Mouse (Mus musculus): ENCODE measurements at regions not wholly inside any gene's neighbourhood (a gene's known extent, or its start where the extent isn't known, plus 50 kb on each side); places are given as distances from the start of the nearest gene placed in this dataset.

- Histone ChIP-seq H3K9me3 (ENCODE audit: control insufficient read depth, low read length) (no peaks in the 10 kb centered on the region), H3K4me3 (ENCODE audit: low read depth, low read length) (no peak overlapping the region), H3K36me3 (ENCODE audit: control insufficient read depth, insufficient read depth, low read length) (no peaks in the 10 kb centered on the region), H3K27me3 (ENCODE audit: control insufficient read depth, insufficient read depth, low read length) (no peaks in the 10 kb centered on the region), H3K27ac (ENCODE audit: low read depth, low read length) (no peak overlapping the region), H3K4me2 (ENCODE audit: low read depth, low read length, severe bottlenecking) (no peak overlapping the region), H3K4me1 (replicated peaks; ENCODE audit: control insufficient read depth, insufficient read depth, low read length) (no peaks in the 10 kb centered on the region), H3K9ac (ENCODE audit: low read length) (no peak overlapping the region)
- ATAC-seq (replicated peaks; ENCODE audit: low FRiP score) (no peak), DNase-seq (ENCODE audit: low spot score) (no peak)
Observed at GRCm38 (mm10) chr19:15175221-15175620, 577.4 kb upstream of the Tle4 start.

GRCm38 (mm10) chr19:15173301-15173700 lies 575.5 kb upstream of the Tle4 start:
- H3K36me3 ChIP-seq (ENCODE audit: control insufficient read depth, insufficient read depth, low read length), result no peaks in the 10 kb centered on the region
- H3K27ac ChIP-seq (ENCODE audit: low read depth, low read length), result no peak overlapping the region
- H3K9ac ChIP-seq (ENCODE audit: low read length), result no peak overlapping the region
- no peaks in the 10 kb centered on the region for H3K27me3 ChIP-seq (ENCODE audit: control insufficient read depth, insufficient read depth, low read length)
- no peak for DNase-seq (ENCODE audit: low spot score)
- no peak overlapping the region for H3K4me3 ChIP-seq (ENCODE audit: low read depth, low read length)
- no peaks in the 10 kb centered on the region for H3K9me3 ChIP-seq (ENCODE audit: control insufficient read depth, low read length)
- H3K4me1 ChIP-seq (replicated peaks; ENCODE audit: control insufficient read depth, insufficient read depth, low read length), result no peaks in the 10 kb centered on the region
- H3K4me2 ChIP-seq (ENCODE audit: low read depth, low read length, severe bottlenecking), result no peak overlapping the region
- 51% methylated on average over 5 of the region's 5 CpGs for WGBS
- no peak for ATAC-seq (replicated peaks; ENCODE audit: low FRiP score)

- WGBS, result 84% methylated on average over 1 of the region's 1 CpGs
- Histone ChIP-seq H3K36me3 (ENCODE audit: control insufficient read depth, insufficient read depth, low read length) (no peaks in the 10 kb centered on the region), H3K4me2 (ENCODE audit: low read depth, low read length, severe bottlenecking) (no peak overlapping the region), H3K27ac (ENCODE audit: low read depth, low read length) (no peak overlapping the region), H3K27me3 (ENCODE audit: control insufficient read depth, insufficient read depth, low read length) (no peaks in the 10 kb centered on the region), H3K9me3 (ENCODE audit: control insufficient read depth, low read length) (no peaks in the 10 kb centered on the region), H3K9ac (ENCODE audit: low read length) (no peak overlapping the region), H3K4me3 (ENCODE audit: low read depth, low read length) (no peak overlapping the region), H3K4me1 (replicated peaks; ENCODE audit: control insufficient read depth, insufficient read depth, low read length) (no peaks in the 10 kb centered on the region)
- ATAC-seq (replicated peaks; ENCODE audit: low FRiP score) (no peak), DNase-seq (ENCODE audit: low spot score) (no peak)
Observed at GRCm38 (mm10) chr19:15167184-15167583, 569.3 kb upstream of the Tle4 start.

GRCm38 (mm10) chr19:15160641-15161040 lies 562.8 kb upstream of the Tle4 start:
- 59% methylated on average over 3 of the region's 3 CpGs for WGBS
- no peak overlapping the region for H3K4me3 ChIP-seq (ENCODE audit: low read depth, low read length)
- H3K9me3 ChIP-seq (ENCODE audit: control insufficient read depth, low read length), result no peaks in the 10 kb centered on the region
- H3K36me3 ChIP-seq (ENCODE audit: control insufficient read depth, insufficient read depth, low read length), result no peaks in the 10 kb centered on the region
- ATAC-seq (replicated peaks; ENCODE audit: low FRiP score) (no peak), DNase-seq (ENCODE audit: low spot score) (no peak)
- H3K9ac ChIP-seq (ENCODE audit: low read length), result no peak overlapping the region
- H3K27me3 ChIP-seq (ENCODE audit: control insufficient read depth, insufficient read depth, low read length), result no peaks in the 10 kb centered on the region
- H3K4me1 ChIP-seq (replicated peaks; ENCODE audit: control insufficient read depth, insufficient read depth, low read length), result no peaks in the 10 kb centered on the region
- H3K27ac ChIP-seq (ENCODE audit: low read depth, low read length), result no peak overlapping the region
- H3K4me2 ChIP-seq (ENCODE audit: low read depth, low read length, severe bottlenecking), result no peak overlapping the region

- 98% methylated on average over 3 of the region's 3 CpGs for WGBS
- no peaks in the 10 kb centered on the region for H3K4me1 ChIP-seq (replicated peaks; ENCODE audit: control insufficient read depth, insufficient read depth, low read length)
- no peak overlapping the region for H3K4me2 ChIP-seq (ENCODE audit: low read depth, low read length, severe bottlenecking)
- no peak overlapping the region for H3K4me3 ChIP-seq (ENCODE audit: low read depth, low read length)
- no peak overlapping the region for H3K9ac ChIP-seq (ENCODE audit: low read length)
- no peak overlapping the region for H3K27ac ChIP-seq (ENCODE audit: low read depth, low read length)
- no peak for DNase-seq (ENCODE audit: low spot score)
- no peak for ATAC-seq (replicated peaks; ENCODE audit: low FRiP score)
- H3K36me3 ChIP-seq (ENCODE audit: control insufficient read depth, insufficient read depth, low read length), result no peaks in the 10 kb centered on the region
- H3K27me3 ChIP-seq (ENCODE audit: control insufficient read depth, insufficient read depth, low read length), result no peaks in the 10 kb centered on the region
- no peaks in the 10 kb centered on the region for H3K9me3 ChIP-seq (ENCODE audit: control insufficient read depth, low read length)
Observed at GRCm38 (mm10) chr19:15158653-15159052, 560.8 kb upstream of the Tle4 start.

GRCm38 (mm10) chr19:15158177-15158576 lies 560.3 kb upstream of the Tle4 start:
- H3K36me3 ChIP-seq (ENCODE audit: control insufficient read depth, insufficient read depth, low read length), result no peaks in the 10 kb centered on the region
- no peak for ATAC-seq (replicated peaks; ENCODE audit: low FRiP score)
- WGBS, result 87% methylated on average over 14 of the region's 14 CpGs
- H3K4me2 ChIP-seq (ENCODE audit: low read depth, low read length, severe bottlenecking), result no peak overlapping the region
- H3K9ac ChIP-seq (ENCODE audit: low read length), result no peak overlapping the region
- no peaks in the 10 kb centered on the region for H3K4me1 ChIP-seq (replicated peaks; ENCODE audit: control insufficient read depth, insufficient read depth, low read length)
- DNase-seq (ENCODE audit: low spot score), result no peak
- no peak overlapping the region for H3K27ac ChIP-seq (ENCODE audit: low read depth, low read length)
- H3K4me3 ChIP-seq (ENCODE audit: low read depth, low read length), result no peak overlapping the region
- no peaks in the 10 kb centered on the region for H3K9me3 ChIP-seq (ENCODE audit: control insufficient read depth, low read length)
- no peaks in the 10 kb centered on the region for H3K27me3 ChIP-seq (ENCODE audit: control insufficient read depth, insufficient read depth, low read length)

- Histone ChIP-seq H3K27ac (ENCODE audit: low read depth, low read length) (no peak overlapping the region), H3K9me3 (ENCODE audit: control insufficient read depth, low read length) (no peaks in the 10 kb centered on the region), H3K4me3 (ENCODE audit: low read depth, low read length) (no peak overlapping the region), H3K4me1 (replicated peaks; ENCODE audit: control insufficient read depth, insufficient read depth, low read length) (no peaks in the 10 kb centered on the region), H3K36me3 (ENCODE audit: control insufficient read depth, insufficient read depth, low read length) (no peaks in the 10 kb centered on the region), H3K4me2 (ENCODE audit: low read depth, low read length, severe bottlenecking) (no peak overlapping the region), H3K9ac (ENCODE audit: low read length) (no peak overlapping the region), H3K27me3 (ENCODE audit: control insufficient read depth, insufficient read depth, low read length) (no peaks in the 10 kb centered on the region)
- no peak for ATAC-seq (replicated peaks; ENCODE audit: low FRiP score)
- WGBS, result 81% methylated on average over 2 of the region's 2 CpGs
- DNase-seq (ENCODE audit: low spot score), result no peak
Observed at GRCm38 (mm10) chr19:15154693-15155092, 556.8 kb upstream of the Tle4 start.

GRCm38 (mm10) chr19:15146325-15146724 lies 548.5 kb upstream of the Tle4 start:
- no peak for DNase-seq (ENCODE audit: low spot score)
- H3K27ac ChIP-seq (ENCODE audit: low read depth, low read length), result no peak overlapping the region
- H3K36me3 ChIP-seq (ENCODE audit: control insufficient read depth, insufficient read depth, low read length), result no peaks in the 10 kb centered on the region
- no peak for ATAC-seq (replicated peaks; ENCODE audit: low FRiP score)
- H3K27me3 ChIP-seq (ENCODE audit: control insufficient read depth, insufficient read depth, low read length), result no peaks in the 10 kb centered on the region
- no peak overlapping the region for H3K9ac ChIP-seq (ENCODE audit: low read length)
- H3K9me3 ChIP-seq (ENCODE audit: control insufficient read depth, low read length), result no peaks in the 10 kb centered on the region
- WGBS, result 86% methylated on average over 3 of the region's 3 CpGs
- H3K4me1 ChIP-seq (replicated peaks; ENCODE audit: control insufficient read depth, insufficient read depth, low read length), result no peaks in the 10 kb centered on the region
- no peak overlapping the region for H3K4me3 ChIP-seq (ENCODE audit: low read depth, low read length)
- H3K4me2 ChIP-seq (ENCODE audit: low read depth, low read length, severe bottlenecking), result no peak overlapping the region

- 61% methylated on average over 4 of the region's 4 CpGs for WGBS
- ATAC-seq (replicated peaks; ENCODE audit: low FRiP score), result no peak
- Histone ChIP-seq H3K27ac (ENCODE audit: low read depth, low read length) (no peak overlapping the region), H3K4me1 (replicated peaks; ENCODE audit: control insufficient read depth, insufficient read depth, low read length) (no peaks in the 10 kb centered on the region), H3K4me3 (ENCODE audit: low read depth, low read length) (no peak overlapping the region), H3K27me3 (ENCODE audit: control insufficient read depth, insufficient read depth, low read length) (no peaks in the 10 kb centered on the region), H3K36me3 (ENCODE audit: control insufficient read depth, insufficient read depth, low read length) (no peaks in the 10 kb centered on the region), H3K9me3 (ENCODE audit: control insufficient read depth, low read length) (no peaks in the 10 kb centered on the region), H3K4me2 (ENCODE audit: low read depth, low read length, severe bottlenecking) (no peak overlapping the region), H3K9ac (ENCODE audit: low read length) (no peak overlapping the region)
- DNase-seq (ENCODE audit: low spot score), result no peak
Observed at GRCm38 (mm10) chr19:15127122-15127521, 529.3 kb upstream of the Tle4 start.

Measured in forebrain, embryonic 11.5 days (tissue).